Mouse (Mus musculus) urinary bladder, postnatal 4 days (tissue): ENCODE results near the gene Wdr45.

Experiments
- DNase-seq, 2 experiments: peaks; one replicate each; pipeline ENCODE4 v3.0.0; 2021 to 2022; ENCODE audit warnings: low spot score in 2 of 2

The Wdr45 gene

DNA sequence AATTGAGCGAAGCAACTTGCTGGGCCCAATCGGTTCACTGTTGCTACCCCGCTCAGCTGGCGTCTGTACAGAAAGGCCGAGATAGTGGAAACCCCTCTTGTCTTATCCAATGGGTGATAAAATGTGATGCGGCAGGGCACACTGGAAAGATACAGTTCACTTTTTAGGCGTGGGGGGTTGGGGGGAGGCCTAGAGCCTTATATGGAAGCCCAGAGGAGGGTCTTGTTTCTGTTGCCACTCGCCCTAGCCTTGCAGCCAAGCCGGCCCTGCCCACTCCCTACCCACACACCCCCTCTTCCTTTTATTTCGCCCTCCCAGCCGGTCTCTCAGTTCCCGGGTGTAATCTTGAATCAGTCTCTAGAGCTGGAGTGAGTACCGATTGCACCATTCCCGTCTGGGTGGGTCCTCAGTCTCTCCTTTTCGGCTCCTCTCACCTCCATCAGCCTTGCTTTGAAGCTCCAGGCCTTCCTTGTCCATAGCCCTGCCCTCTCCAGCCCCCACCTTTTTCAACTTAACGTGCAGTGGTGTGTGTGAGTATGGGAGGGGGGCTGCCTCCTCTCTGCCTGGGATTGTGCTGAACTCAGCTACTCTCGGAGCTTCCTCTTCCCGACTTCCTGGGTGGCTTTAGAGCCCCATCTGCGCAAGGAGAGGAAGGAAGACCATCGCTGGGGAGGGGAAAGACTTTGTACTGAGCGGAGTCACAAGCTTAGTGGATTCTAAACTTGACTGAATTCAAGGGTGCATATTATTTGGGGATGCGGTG, 49.7 kb downstream of the Wdr45 start:
- peak in 1 of 2 experiments; percentile 29 for DNase-seq

DNA sequence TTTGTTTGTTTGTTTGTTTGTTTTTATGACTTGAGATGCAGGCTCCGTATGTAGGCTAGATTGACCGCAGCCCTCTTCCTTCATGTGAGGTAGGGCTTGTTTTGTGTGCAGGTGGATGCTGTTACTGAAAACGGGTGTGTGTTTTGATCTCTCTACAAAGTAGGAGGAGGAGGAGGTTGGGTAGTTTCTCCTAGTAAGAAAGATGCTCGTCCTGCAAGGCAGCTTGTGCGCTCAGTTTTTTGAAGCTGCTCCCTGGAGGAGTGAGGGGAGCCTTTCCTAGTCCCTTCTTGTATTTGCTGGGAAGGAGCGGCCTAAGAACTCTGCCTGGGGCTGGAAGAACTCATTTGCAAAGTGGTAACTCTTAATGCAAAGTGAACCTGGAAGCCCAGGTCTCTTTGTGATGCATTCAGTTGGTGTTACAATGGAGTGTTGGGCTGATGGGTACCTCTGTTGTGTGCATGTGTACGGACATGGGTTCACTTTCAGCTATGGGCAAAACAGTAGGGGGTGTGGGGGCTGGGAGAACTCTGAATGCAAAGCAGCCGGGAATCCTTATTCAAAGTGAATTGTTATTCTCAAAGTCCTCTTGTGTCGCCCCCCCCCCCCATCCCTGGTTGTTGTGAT, 50.6 kb downstream of the Wdr45 start:
- DNase-seq, result no peak

DNA sequence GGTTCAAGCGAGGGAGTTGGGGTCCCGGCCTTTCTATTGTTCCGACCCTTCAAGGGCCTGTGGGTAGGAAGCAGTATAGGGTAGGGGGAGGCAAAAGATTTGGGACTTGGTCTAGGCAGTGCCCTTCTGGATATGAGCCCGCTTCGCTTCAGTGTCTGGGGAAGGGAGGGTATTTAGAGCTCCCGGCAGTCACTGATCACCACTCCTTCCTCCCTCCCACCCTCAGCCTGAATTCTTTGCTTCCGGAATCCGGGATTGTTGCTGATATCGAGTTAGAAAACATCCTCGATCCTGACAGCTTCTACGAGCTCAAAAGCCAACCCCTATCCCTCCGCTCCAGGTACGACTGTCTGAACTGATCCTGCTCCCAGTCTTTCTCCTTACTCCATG, 51.1 kb downstream of the Wdr45 start:
- DNase-seq, result no peak

DNA sequence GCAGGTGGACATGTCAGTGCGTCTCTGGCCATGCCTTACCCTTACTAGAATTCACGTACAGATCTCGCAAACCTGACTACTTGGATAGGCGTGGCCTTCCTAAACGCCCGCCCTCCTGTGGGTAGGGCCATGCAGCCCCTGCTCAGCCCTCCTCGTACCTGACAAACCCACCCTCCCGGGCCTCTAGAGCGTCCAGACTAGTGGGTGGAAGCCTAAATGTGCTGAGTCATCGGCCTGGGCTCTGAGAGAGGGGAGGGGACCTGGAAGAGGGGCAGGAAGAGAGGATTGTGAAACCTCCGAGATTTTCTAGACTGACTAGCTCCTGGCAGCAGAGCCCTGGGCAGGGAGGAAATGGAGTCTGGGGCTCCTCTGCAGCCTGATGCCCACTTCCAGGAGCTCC, 51.6 kb downstream of the Wdr45 start:
- peak; percentile 54 to 61 for DNase-seq

DNA sequence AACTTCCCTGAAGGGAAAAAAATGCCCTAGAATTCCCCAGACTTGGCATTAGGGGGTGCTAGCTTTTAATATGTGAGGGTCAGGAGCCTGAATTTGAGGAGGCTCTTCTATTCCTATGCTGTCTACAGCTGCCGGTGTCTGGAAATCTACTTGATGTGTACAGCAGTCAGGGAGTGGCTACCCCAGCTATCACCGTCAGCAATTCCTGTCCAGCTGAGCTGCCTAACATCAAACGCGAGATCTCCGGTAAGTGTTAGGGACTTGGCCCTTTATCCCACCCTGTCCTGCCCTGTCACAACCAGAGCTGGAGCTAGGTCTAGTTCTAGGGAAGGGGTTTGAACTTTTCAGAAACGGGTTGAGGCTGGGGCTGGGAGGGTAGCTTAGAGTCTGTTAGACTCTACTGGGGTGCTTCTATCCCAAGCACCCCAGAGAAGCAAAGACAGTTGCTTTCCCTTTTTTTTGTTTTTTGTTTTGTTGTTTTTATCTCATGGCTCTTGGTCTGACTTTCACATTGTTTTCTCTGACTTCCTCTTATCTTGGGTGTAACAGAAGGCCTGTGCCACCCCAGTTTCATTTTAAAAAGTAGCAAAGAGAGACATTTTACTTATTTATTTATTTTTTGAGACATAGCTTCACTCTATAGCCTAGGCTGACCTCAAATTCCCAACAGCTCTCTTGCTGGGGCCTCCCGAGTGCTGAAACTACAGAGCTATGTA, 55.3 kb downstream of the Wdr45 start:
- DNase-seq, result no peak

DNA sequence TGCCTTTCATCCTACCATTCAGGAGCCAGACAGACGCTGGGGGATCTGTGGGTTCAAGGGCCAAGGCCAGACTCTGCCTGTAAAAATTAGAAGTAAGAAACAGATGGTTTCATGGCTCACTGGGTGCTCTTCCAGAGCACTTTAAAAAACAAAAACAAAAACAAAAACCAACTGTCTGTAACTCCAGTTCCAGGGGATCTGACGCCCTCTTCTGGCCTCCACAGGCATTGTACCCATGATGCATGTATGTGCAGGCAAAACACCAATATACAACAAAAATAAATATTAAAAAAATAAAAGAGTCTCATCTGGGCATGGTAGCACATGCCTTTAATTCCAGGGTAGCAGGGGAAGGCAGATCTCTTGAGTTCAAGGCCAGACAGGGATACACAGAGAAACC, 58.6 kb downstream of the Wdr45 start:
- no peak for DNase-seq

DNA sequence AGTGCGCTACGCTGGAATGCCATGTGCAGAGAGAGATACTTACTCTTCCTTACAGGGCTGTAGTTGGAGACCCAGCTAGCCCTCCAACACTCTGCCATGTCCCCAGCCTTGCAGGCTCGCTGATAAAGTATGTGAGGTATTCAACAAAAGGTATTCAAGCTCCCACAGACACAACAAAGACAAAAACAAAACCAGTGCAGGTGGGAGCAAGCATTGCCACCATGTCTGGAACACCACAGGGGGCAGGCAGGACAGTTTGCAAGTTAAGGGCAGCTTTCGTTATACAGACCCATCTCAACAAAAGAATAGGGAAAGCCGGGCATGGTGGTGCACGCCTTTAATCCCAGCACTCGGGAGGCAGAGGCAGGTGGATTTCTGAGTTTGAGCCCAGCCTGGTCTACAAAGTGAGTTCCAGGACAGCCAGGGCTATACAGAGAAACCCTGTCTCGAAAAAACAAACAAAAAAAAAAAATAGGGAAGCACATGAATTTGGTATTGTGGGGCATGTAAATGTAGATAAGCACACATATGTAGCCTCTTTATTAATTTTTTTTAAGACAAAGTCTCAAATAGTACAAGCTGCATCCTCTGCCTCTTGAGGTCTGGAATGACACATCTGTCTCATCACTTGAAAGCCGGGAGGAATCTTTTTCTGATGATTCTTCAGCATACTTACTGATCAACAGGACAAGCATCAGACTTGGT, 61.5 kb downstream of the Wdr45 start:
- DNase-seq, result no peak

DNA sequence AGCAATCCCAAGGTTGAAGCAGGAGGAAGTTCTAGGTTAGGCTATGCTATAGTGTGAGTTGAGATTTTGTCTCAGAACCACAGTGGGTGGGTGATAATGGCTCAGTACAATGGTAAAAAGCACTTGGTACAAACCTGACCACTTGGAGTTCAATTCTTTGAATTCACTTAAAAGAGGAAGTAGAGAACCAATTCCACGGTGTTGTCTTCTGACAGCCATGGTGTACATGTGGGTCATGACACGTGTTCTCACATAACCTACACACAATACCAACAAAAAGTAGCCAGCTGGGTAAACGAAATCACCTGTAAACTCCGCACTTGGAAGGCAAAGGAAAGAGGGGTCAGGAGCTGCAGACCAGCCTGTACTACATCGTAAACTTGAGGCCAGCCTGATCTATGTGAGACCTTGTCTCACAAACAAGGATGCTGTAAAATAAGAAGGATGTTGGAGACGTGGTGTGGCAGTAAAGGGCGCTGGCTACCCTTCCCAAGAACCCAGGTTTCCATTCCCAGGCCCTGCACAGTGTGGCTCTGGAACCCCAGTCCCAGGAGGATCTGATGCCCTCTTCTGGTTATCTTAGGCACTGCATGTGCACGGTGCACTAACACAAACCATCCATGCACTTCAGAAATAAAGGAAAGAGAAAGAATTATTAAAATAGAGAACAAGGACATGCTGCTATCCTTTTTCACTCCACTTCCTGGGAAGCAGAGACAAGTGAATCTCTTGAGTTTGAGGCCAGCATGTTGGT, 62.4 kb downstream of the Wdr45 start:
- no peak for DNase-seq
